Mouse (Mus musculus) adrenal gland, postnatal 10 days (tissue): Measurements from ENCODE around the gene Setd4. TPM values are rescaled to one million over a fixed set of nuclear protein-coding genes. Genes with fewer than 3 reads are reported as not detected.
A peak's percentile ranks its signal among the peaks of the same experiment; 100 is the strongest.

Experiments
- DNase-seq: peaks from one replicate; pipeline ENCODE4 v3.0.0; 2021; ENCODE audit warnings: mixed read lengths
- long read RNA-seq, 2 experiments: library from polyadenylated mRNA; stranded (forward); transcript quantifications; one replicate each; pipeline ENCODE4 v2.0.0; 2021
- total RNA-seq, 2 experiments: library from RNA; stranded (reverse); gene quantifications; 2 replicates each; pipeline ENCODE4 v1.2.3; 2021

Setd4 gene
- 1 to 10 TPM; 8.6 to 8.8 TPM for total RNA-seq
- long read RNA-seq, experiment 1, partial matches to known transcripts, result 2 of 10 reads
- long read RNA-seq, experiment 1, other reads (novel, unspliced or antisense), result 8 of 10 reads
- long read RNA-seq, experiment 2, partial matches to known transcripts, result 1 of 3 reads
- long read RNA-seq, experiment 2, other reads (novel, unspliced or antisense), result 2 of 3 reads

GRCm38 (mm10) chr16:93603439-93604212 is at the start of gene Setd4:
Gene Setd4 (minus strand): TSS chr16:93604063.
- DNase-seq, result peak; percentile 96

DNA sequence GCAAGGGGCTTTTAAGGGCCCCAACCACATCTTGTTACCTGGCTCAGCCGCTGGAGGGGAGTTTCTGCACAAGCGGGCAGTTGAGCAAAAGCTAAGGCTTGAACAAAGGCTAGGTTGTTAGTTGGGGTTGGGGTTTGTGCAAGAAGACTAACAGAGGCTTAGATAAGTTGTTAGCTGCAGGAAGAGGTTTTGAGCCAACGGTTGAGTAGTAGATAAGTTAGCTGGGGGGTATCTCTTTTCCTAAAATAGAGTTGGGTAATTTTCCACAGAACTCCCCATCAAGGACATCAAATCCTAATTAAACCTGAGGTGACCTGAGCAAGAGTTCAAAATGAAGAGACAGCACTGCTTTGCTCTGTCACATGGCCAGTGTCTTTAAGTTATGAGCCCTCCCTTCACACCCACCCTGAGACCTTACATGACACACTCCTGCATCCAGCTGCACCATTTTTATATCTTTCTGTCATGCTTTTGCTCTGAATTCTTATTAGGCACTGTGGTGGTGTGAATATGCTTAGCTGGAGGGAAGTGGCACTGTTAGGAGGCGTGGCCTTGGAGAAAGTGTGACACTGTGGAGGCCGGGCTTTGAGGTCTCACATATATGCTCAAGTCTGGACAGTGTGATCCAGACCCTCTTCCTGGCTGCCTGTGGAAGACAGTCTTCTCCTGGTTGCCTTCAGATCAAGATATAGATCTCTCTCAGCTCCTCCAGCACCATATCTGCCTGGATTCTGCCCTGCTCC is 44.7 kb upstream of the Setd4 start:
- DNase-seq, result no peak

- peak; percentile 16 for DNase-seq
Observed at GRCm38 (mm10) chr16:93644006-93644405, 40.1 kb upstream of the Setd4 start.

DNA sequence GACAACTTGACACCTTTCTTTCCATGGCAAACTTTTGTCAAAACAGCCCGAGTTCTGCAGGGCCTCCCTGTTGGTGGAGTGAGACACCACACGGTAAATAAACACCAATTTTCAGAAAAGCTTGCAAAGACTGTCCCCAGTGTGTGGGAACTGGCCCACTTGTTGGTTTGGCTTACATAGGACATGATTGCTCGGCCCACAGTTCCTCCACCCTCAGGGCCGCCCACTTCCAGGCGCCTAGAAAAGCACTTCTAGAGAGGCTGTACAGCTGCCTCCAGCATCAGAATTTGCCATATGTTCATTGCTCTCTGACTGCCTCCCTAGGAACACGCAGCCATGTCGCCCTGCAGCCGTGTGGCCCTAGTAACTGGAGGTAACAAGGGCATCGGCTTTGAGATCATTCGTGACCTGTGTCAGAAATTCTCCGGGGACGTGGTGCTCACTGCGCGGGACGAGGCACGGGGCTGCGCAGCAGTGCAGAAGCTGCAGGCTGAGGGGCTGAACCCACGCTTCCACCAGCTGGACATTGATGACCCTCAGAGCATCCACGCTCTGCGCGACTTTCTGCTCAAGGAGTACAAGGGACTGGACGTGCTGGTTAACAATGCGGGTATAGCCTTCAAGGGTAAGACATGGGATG is 24.0 kb upstream of the Setd4 start, which contains the start of gene Gm5678:
Gene Gm5678 (plus strand): TSS at position 337 of the 640 bp plus-strand sequence.
- no peak for DNase-seq

- peak; percentile 65 for DNase-seq
Observed at GRCm38 (mm10) chr16:93626745-93627144, 22.9 kb upstream of the Setd4 start.

GRCm38 (mm10) chr16:93624671-93625070 is 20.8 kb upstream of the Setd4 start:
- no peak for DNase-seq

DNA sequence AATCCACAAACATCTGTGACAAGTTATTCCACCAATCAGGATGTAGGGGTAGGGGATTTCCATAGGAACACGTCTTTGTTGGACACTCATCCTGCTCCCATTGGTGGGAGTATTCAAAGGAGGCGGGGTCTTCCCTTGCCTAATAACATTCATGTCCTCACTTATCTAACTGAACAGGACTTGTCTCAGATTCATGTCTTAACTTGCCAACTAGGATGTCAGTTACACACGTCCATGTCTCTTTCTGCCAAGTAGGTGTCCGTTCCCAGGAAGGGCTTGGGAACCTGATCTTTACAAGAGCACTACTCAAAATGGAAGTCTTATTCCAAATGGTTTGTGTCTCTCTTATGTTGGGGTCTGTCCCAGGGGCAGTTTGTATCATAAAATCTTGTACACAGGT is 19.9 kb upstream of the Setd4 start:
- DNase-seq, result peak; percentile 18

DNA sequence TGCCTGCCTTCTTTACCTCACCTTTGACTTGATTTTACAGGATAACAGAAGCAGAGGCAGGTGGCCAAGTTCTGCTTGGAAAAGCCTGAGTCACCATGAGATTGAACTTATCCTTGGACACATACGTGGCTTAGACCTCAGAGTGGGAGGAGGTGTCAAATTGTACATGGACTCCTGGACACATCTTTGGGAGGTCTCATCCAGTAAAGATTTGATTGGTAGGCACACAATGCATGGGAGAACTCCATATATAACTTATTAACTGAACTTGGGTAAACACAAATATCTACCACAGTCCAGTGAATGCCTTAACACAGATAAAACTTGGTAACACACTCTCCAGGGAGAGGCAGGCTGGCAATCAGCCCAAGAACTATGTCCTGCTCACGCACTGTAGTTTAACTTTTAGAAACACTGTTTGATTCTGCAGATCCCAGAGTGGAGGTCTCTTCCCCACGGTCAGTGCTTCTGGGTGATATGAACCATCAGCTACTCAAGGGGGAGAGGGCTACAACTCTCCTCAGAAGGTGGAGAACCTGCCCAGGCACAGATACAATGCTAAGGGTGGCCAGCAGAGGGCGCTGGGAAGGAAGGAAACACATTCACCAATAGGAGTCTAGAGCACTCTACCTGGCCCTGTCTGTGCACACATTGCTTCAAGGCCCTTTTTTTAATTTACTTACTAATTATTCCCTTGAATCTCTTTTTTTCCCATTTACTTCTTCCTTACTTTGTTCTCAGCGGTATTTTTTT is 11.4 kb upstream of the Setd4 start:
- DNase-seq, result peak; percentile 87

DNA sequence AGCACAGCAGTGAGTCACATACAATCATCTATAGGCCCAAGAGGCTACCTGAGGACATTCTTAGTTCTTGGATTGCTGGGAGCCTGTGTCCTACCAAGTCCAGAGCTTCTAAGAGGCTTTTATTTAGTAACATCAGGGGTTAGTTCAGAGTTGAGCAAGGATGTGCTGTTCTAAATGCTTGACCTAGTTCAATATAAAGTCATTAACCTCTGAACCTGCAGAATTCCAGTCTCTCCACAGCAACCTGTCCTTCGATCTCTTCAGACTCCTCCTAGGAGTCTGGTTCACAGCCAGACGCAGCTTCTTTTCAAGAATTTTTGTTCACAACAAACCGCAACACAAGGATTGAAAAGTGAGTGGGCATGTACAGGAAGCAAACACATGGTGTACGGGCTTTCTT is 7.1 kb upstream of the Setd4 start:
- DNase-seq, result no peak

- DNase-seq, result no peak
Observed at GRCm38 (mm10) chr16:93609796-93610195, 5.9 kb upstream of the Setd4 start.

GRCm38 (mm10) chr16:93608731-93609130 is 4.9 kb upstream of the Setd4 start:
- no peak for DNase-seq

DNA sequence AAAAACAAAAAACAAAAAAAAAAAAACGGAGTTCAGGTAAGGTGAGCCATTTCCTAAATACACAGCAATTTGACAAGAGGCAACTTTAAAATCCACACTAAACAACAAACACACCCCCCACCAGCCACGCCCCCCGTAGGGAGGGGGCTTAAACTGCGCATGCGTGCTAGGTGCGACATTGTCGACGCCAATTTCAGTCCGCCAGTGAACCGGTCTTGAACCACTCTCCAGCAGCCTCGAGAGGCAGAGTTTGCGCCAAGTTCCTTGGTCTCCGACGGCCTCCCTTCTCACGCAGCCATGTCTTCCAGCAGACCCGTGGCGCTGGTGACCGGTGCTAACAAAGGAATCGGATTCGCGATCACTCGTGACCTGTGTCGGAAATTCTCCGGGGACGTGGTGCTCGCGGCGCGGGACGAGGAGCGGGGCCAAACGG is 3.8 kb upstream of the Setd4 start:
- DNase-seq, result peak; percentile 93

GRCm38 (mm10) chr16:93606146-93606545 is 2.3 kb upstream of the Setd4 start:
- DNase-seq, result no peak

- DNase-seq, result no peak
Observed at GRCm38 (mm10) chr16:93605553-93605952, 1.7 kb upstream of the Setd4 start, which contains the start of gene Cbr1. Gene Cbr1 (plus strand): TSS chr16:93605853.

GRCm38 (mm10) chr16:93604481-93604969 is 662 bp upstream of the Setd4 start:
- peak; percentile 5 for DNase-seq

DNA sequence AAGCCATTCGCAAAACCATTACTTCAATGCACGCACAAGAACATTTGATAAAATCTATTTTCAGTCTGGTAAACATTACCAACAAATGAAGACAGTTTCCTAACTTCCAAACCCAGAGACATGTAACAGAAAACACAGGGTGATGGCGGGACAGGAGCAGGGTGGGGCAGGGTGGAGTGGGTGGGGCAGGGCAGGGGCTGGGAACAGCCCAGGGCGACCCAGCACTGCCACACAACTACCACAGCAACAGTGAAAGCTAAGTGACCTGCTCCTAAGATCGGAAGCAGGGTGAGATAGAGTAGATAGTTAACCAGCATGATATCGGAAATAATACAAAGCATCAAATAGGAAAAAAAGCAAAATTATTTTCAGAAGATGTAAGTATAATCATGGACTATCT is 4.4 kb downstream of the Setd4 start:
- DNase-seq, result no peak

- DNase-seq, result peak; percentile 13
Observed at GRCm38 (mm10) chr16:93597551-93597950, 6.3 kb downstream of the Setd4 start.

GRCm38 (mm10) chr16:93596807-93597206 is 7.1 kb downstream of the Setd4 start:
- DNase-seq, result no peak

- DNase-seq, result no peak
Observed at GRCm38 (mm10) chr16:93595766-93596165, 8.1 kb downstream of the Setd4 start.

- DNase-seq, result no peak
Observed at GRCm38 (mm10) chr16:93594448-93594847, 9.4 kb downstream of the Setd4 start.

DNA sequence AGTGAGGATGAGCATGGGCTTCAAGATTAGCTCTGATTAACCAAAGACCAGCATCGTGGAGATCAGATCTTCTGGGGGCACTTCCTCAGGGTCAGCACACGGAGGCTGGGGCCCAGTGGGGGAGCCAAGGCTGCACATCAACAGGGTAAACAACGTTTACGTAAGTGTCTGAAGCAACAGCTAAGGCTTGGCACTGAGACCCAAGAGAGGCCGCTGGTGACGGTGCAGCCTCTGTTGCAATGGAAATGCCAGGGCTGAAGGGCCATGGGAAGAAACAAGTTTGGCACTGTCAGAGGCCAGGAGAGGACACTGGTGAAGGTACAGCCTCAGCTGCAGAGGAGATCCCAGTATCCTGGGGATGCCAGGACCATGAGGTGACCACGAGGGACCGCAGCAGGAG is 10.5 kb downstream of the Setd4 start:
- DNase-seq, result peak; percentile 72

DNA sequence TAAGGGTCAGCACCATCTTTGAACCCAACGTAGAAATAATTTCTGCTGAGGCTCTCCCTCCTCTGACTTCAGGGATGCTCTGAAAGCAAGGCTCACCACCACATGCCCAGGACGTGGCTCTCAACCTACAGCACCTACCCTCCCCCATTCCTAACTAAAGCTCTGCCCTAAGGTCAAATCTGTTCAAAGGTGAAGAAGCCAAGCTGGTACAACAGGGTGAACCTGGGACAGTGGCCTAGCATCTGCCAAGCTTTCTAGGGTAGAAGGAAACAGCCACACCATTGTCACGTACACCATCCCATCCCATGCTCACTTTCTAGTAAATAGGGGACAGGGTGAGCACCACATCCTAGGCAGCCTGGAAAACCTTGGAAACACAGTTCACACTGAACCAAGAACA is 11.2 kb downstream of the Setd4 start:
- no peak for DNase-seq
